ENCODE assay signal across 23 mouse cellular contexts in the genomic region with DNA sequence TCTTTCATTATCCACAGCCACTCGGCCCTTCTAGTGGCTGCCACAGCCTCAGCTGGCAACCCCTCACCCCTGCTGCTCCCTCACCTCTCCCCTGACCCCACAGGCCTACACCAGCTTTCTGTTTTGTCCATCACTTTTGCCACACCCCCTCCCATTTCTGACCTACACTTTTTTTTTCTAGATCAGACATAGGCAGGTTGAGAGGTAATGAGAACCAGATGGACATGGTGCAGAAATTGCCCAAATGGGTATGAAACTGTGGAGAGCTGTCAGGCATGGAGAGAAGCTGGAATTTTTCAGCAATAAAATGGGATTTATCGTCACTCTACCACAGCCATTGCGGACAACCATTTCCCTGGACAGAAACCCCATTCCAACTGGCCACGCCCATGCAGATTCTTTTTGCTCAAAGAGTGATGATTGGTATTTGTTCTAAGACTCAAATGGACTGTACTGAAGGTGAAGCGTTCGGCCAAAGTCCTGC.
DNase-seq lines count a peak whose midpoint lies in the region; ATAC-seq and TF ChIP-seq lines count a peak whose summit lies in the region.
"Had no signal": no experiment of that assay in that cellular context is flagged by ENCODE, and none has a peak within 500 bp of the region (broad histone marks: within the 10 kb centered on the region; RNA-seq: fewer than 3 reads in every experiment).

No protein-coding gene starts in this region.

- H3K4me3 ChIP-seq in kidney, postnatal 0 days (replicated peaks; ENCODE audit: low read depth, low read length): no peak overlapping the region
- no peak overlapping the region for H3K4me3 ChIP-seq in embryonic facial prominence, embryonic 11.5 days (ENCODE audit: low read depth, low read length)
- H3K4me3 ChIP-seq in limb, embryonic 12.5 days (replicated peaks): no peak overlapping the region
- H3K4me3 ChIP-seq: embryonic facial prominence, embryonic 13.5 days; forebrain, embryonic 10.5 days; heart, embryonic 12.5 days; liver, embryonic 12.5 days; midbrain, embryonic 13.5 days had no signal

- ATAC-seq in kidney, postnatal 0 days (replicated peaks; ENCODE audit: low FRiP score, low read depth): no peak
- ATAC-seq in embryonic facial prominence, embryonic 11.5 days (replicated peaks; ENCODE audit: insufficient number of reproducible peaks, low FRiP score, low TSS enrichment, low read depth): peak; percentile 39; the same call in 1 of the 2 replicates
- peak; percentile 81 for ATAC-seq in limb, embryonic 12.5 days (ENCODE audit: insufficient number of reproducible peaks, insufficient read depth, low FRiP score, low TSS enrichment, low read depth)
- ATAC-seq: CD4-positive, CD25-positive, alpha-beta regulatory T cell, adult 4 months; hindbrain, postnatal 0 days; liver, embryonic 12.5 days; midbrain, embryonic 13.5 days had no signal

- no peaks in the 10 kb centered on the region for H3K27me3 ChIP-seq in kidney, postnatal 0 days (ENCODE audit: insufficient read depth, low read length)
- H3K27me3 ChIP-seq in embryonic facial prominence, embryonic 11.5 days (ENCODE audit: control insufficient read depth, insufficient read depth, low read length): no peaks in the 10 kb centered on the region
- peaks cover 28% of the 10 kb centered on the region for H3K27me3 ChIP-seq in limb, embryonic 12.5 days
- H3K27me3 ChIP-seq: heart, embryonic 12.5 days; liver, embryonic 12.5 days had no signal

- no peak overlapping the region for H3K4me2 ChIP-seq in kidney, postnatal 0 days (ENCODE audit: low read length)
- H3K4me2 ChIP-seq in embryonic facial prominence, embryonic 11.5 days (ENCODE audit: low read depth, low read length): no peak overlapping the region
- H3K4me2 ChIP-seq in limb, embryonic 12.5 days: peak overlapping the region; percentile 31; the same call in 1 of the 2 replicates
- H3K4me2 ChIP-seq: embryonic facial prominence, embryonic 13.5 days; heart, embryonic 12.5 days; liver, embryonic 12.5 days; lung, embryonic 14.5 days; midbrain, embryonic 13.5 days had no signal

- no peak for TF ChIP-seq CTCF in kidney, postnatal 0 days (IDR thresholded peaks at IDR 0.05; ENCODE audit: low read depth)

- no peak overlapping the region for H3K27ac ChIP-seq in kidney, postnatal 0 days
- H3K27ac ChIP-seq in embryonic facial prominence, embryonic 11.5 days (replicated peaks; ENCODE audit: low read depth, low read length): no peak overlapping the region
- no peak overlapping the region for H3K27ac ChIP-seq in limb, embryonic 12.5 days
- H3K27ac ChIP-seq: embryonic facial prominence, embryonic 13.5 days; forebrain, embryonic 10.5 days; hindbrain, postnatal 0 days; liver, embryonic 12.5 days; midbrain, embryonic 13.5 days had no signal

- no peaks in the 10 kb centered on the region for H3K36me3 ChIP-seq in kidney, postnatal 0 days (ENCODE audit: insufficient read depth, low read length)
- no peaks in the 10 kb centered on the region for H3K36me3 ChIP-seq in embryonic facial prominence, embryonic 11.5 days (replicated peaks; ENCODE audit: control insufficient read depth, insufficient read depth, low read depth, low read length)
- H3K36me3 ChIP-seq in limb, embryonic 12.5 days: no peaks in the 10 kb centered on the region
- H3K36me3 ChIP-seq: embryonic facial prominence, embryonic 13.5 days; forebrain, embryonic 10.5 days; G1E; heart, embryonic 12.5 days; liver, embryonic 12.5 days; midbrain, embryonic 13.5 days had no signal

- H3K9me3 ChIP-seq in kidney, postnatal 0 days (replicated peaks; ENCODE audit: low read length): no peaks in the 10 kb centered on the region
- H3K9me3 ChIP-seq in embryonic facial prominence, embryonic 11.5 days (replicated peaks; ENCODE audit: control insufficient read depth, low read length): no peaks in the 10 kb centered on the region
- no peaks in the 10 kb centered on the region for H3K9me3 ChIP-seq in limb, embryonic 12.5 days
- H3K9me3 ChIP-seq: embryonic facial prominence, embryonic 13.5 days; forebrain, embryonic 10.5 days; G1E; heart, embryonic 12.5 days; liver, embryonic 12.5 days; midbrain, embryonic 13.5 days had no signal

- peak; percentile 63 for DNase-seq in kidney, postnatal 0 days (ENCODE audit: low spot score)
- DNase-seq in kidney, postnatal 25 days: no peak
- DNase-seq in embryo, embryonic 10 days (ENCODE audit: low spot score): peak; percentile 75
- DNase-seq in embryonic facial prominence, embryonic 11.5 days (ENCODE audit: low spot score): peak; percentile 64
- DNase-seq in spleen, postnatal 14 days (ENCODE audit: low spot score in 2 of 2): no peak
- no peak for DNase-seq in spleen, adult 18-20 months
- no peak for DNase-seq in natural killer cell, adult 2 months (ENCODE audit: low spot score in 2 of 2)
- DNase-seq: adrenal gland, adult 2 months; cerebellum, adult 11 months; gastrocnemius, postnatal 25 days; heart, postnatal 36 days; lung, embryonic 14.5 days; lung, postnatal 4 days; thymus, adult 18-20 months had no signal

- no peak overlapping the region for H3K9ac ChIP-seq in kidney, postnatal 0 days (ENCODE audit: low read depth, low read length)
- H3K9ac ChIP-seq in embryonic facial prominence, embryonic 11.5 days (replicated peaks; ENCODE audit: low read length): no peak overlapping the region
- no peak overlapping the region for H3K9ac ChIP-seq in limb, embryonic 12.5 days (replicated peaks)
- H3K9ac ChIP-seq: embryonic facial prominence, embryonic 13.5 days; heart, embryonic 12.5 days; liver, embryonic 12.5 days; lung, embryonic 14.5 days; midbrain, embryonic 13.5 days had no signal

- no peaks in the 10 kb centered on the region; the same call in 1 of the 2 replicates for H3K4me1 ChIP-seq in kidney, postnatal 0 days (replicated peaks; ENCODE audit: insufficient read depth, low read length)
- H3K4me1 ChIP-seq in embryonic facial prominence, embryonic 11.5 days (ENCODE audit: control insufficient read depth, insufficient read depth, low read length): peaks cover 4% of the 10 kb centered on the region; the same call in 1 of the 2 replicates
- H3K4me1 ChIP-seq in limb, embryonic 12.5 days (replicated peaks): peaks cover 30% of the 10 kb centered on the region

- WGBS in kidney, postnatal 0 days: 62% methylated on average over 6 of the region's 6 CpGs
- 33% methylated on average over 6 of the region's 6 CpGs for WGBS in embryonic facial prominence, embryonic 11.5 days
- WGBS in limb, embryonic 12.5 days: 7% methylated on average over 6 of the region's 6 CpGs

Comparison
In these comparisons a context has a peak if more than half of its experiments do, and no peak if none do; other contexts are left out.
1. DNase-seq: peak in kidney, postnatal 0 days (single experiment), embryo, embryonic 10 days (single experiment) and embryonic facial prominence, embryonic 11.5 days (single experiment); none in kidney, postnatal 25 days (0 of 2), spleen, postnatal 14 days (0 of 2), spleen, adult 18-20 months (0 of 2) and natural killer cell, adult 2 months (0 of 2).